In genomic region chr6:127034760-127035159, GRCm38 (mm10) we compare ENCODE assay signal across 9 mouse cellular contexts. TPM values are rescaled to one million over a fixed set of nuclear protein-coding genes. Genes with fewer than 3 reads are reported as not detected.
A peak's percentile ranks its signal among the peaks of the same experiment; 100 is the strongest.
DNase-seq lines count a peak whose midpoint lies in the region; ATAC-seq and TF ChIP-seq lines count a peak whose summit lies in the region.
"Had no signal": no experiment of that assay in that cellular context is flagged by ENCODE, and none has a peak within 500 bp of the region (broad histone marks: within the 10 kb centered on the region; RNA-seq: fewer than 3 reads in every experiment).

No protein-coding gene starts in this region.

- H3K4me3 ChIP-seq in CH12.LX (replicated peaks in 1 of 3; ENCODE audit: low read depth in 2 of 3, low read length in 2 of 3, poor library complexity in 1 of 3) = peak overlapping the region in 1 of 3 experiments; percentile 46
- no peak overlapping the region for H3K4me3 ChIP-seq in hindbrain, embryonic 16.5 days (ENCODE audit: low read length)
- H3K4me3 ChIP-seq in megakaryocyte, embryonic 14.5 days (replicated peaks) = peak overlapping the region; percentile 55

- H3K4me1 ChIP-seq in CH12.LX (ENCODE audit: control insufficient read depth in 1 of 2, insufficient read depth in 2 of 2) = peaks cover 6 to 21% of the 10 kb centered on the region in 2 experiments; a peak in 3 of 4 replicates
- H3K4me1 ChIP-seq in hindbrain, embryonic 16.5 days (ENCODE audit: control insufficient read depth, insufficient read depth, low read depth, low read length) = no peaks in the 10 kb centered on the region
- H3K4me1 ChIP-seq in megakaryocyte, embryonic 14.5 days = peaks cover 18% of the 10 kb centered on the region

- H3K4me2 ChIP-seq in CH12.LX (ENCODE audit: insufficient read depth, low read depth, poor library complexity, severe bottlenecking) = peak overlapping the region; percentile 65
- H3K4me2 ChIP-seq in hindbrain, embryonic 16.5 days (ENCODE audit: low read length) = peak overlapping the region; percentile 32; the same call in 1 of the 2 replicates

- no peak overlapping the region for H3K27ac ChIP-seq in CH12.LX (ENCODE audit: insufficient read depth, low read depth)
- no peak overlapping the region for H3K27ac ChIP-seq in hindbrain, embryonic 16.5 days (ENCODE audit: low read depth, low read length)

- in situ Hi-C loops in CH12.LX (cut with MboI; ENCODE audit: low pct_ligation_motif_present, low pct_unique_long_range_greater_than_20kb, low sequenced_read_pairs) = no loop called here

- peaks cover 4% of the 10 kb centered on the region for H3K27me3 ChIP-seq in CH12.LX (replicated peaks)
- H3K27me3 ChIP-seq in hindbrain, embryonic 16.5 days (replicated peaks; ENCODE audit: control insufficient read depth, insufficient read depth, low read length) = no peaks in the 10 kb centered on the region
- no peaks in the 10 kb centered on the region for H3K27me3 ChIP-seq in megakaryocyte, embryonic 14.5 days (replicated peaks)

- peak in 1 of 2 experiments; percentile 89; a peak in 3 of 4 replicates for TF ChIP-seq CTCF in CH12.LX (conservative IDR thresholded peaks at IDR 0.05 in 1 of 2, IDR thresholded peaks at IDR 0.05 in 1 of 2; ENCODE audit: low read depth in 2 of 2, low read length in 2 of 2)

- TF ChIP-seq POLR2A in CH12.LX (IDR thresholded peaks at IDR 0.05; ENCODE audit: low read depth, low read length) = peak; percentile 38

- WGBS in hindbrain, embryonic 16.5 days = 37% methylated on average over 10 of the region's 10 CpGs

- no peaks in the 10 kb centered on the region for H3K9me3 ChIP-seq in CH12.LX (replicated peaks; ENCODE audit: low read length)
- H3K9me3 ChIP-seq in hindbrain, embryonic 16.5 days (ENCODE audit: control insufficient read depth, low read length) = no peaks in the 10 kb centered on the region
- H3K9me3 ChIP-seq in megakaryocyte, embryonic 14.5 days = no peaks in the 10 kb centered on the region

- DNase-seq in cerebellum, postnatal 10 days = peak; percentile 19 to 23
- DNase-seq in cerebellum, postnatal 4 days (ENCODE audit: low spot score in 2 of 2) = no peak
- peak; percentile 76 for DNase-seq in CH12.LX (ENCODE audit: extremely low read depth)
- DNase-seq in embryo, embryonic 9.5 days (ENCODE audit: extremely low spot score) = peak; percentile 39
- peak; percentile 15 for DNase-seq in thymus, postnatal 25 days
- no peak for DNase-seq in cerebellum, adult 11 months

- ATAC-seq in hindbrain, embryonic 16.5 days = no peak

- no peaks in the 10 kb centered on the region for H3K36me3 ChIP-seq in CH12.LX (replicated peaks in 1 of 2; ENCODE audit: control insufficient read depth in 1 of 2, insufficient read depth in 1 of 2, low read length in 1 of 2)
- H3K36me3 ChIP-seq in hindbrain, embryonic 16.5 days (ENCODE audit: control insufficient read depth, insufficient read depth, low read length) = no peaks in the 10 kb centered on the region
- H3K36me3 ChIP-seq in megakaryocyte, embryonic 14.5 days (replicated peaks; ENCODE audit: low read length) = no peaks in the 10 kb centered on the region

- no peak for TF ChIP-seq EP300 in CH12.LX (IDR thresholded peaks at IDR 0.05; ENCODE audit: low read length)

- H3K79me2 ChIP-seq in CH12.LX (replicated peaks; ENCODE audit: control insufficient read depth, extremely low read depth, insufficient read depth, poor library complexity, severe bottlenecking) = no peaks in the 10 kb centered on the region

- H3K9ac ChIP-seq in CH12.LX (ENCODE audit: insufficient read depth, low read depth) = peak overlapping the region; percentile 58; the same call in 1 of the 2 replicates
- H3K9ac ChIP-seq in hindbrain, embryonic 16.5 days (ENCODE audit: low read depth, low read length) = no peak overlapping the region

- peak; percentile 54 for TF ChIP-seq RAD21 in CH12.LX (IDR thresholded peaks at IDR 0.05; ENCODE audit: low read depth, low read length)

- dilution Hi-C loops in CH12.LX (cut with MboI; ENCODE audit: extremely low pct_ligation_motif_present, extremely low pct_unique_long_range_greater_than_20kb, low sequenced_read_pairs) = no loop called here

TF ChIP-seq in CH12.LX, 34 proteins besides CTCF, POLR2A, EP300 and RAD21:
- TF ChIP-seq TCF12 (IDR thresholded peaks at IDR 0.05; ENCODE audit: low read depth, low read length) (0 out of 2 replicates have a peak, but pooled peaks have one; percentile 40), MAX (IDR thresholded peaks at IDR 0.05; ENCODE audit: low read length) (peak; percentile 89), ETS1 (conservative IDR thresholded peaks at IDR 0.05; ENCODE audit: low read depth, low read length) (no peak), HCFC1 (IDR thresholded peaks at IDR 0.05; ENCODE audit: low read depth, low read length) (peak; percentile 60), MEF2A (IDR thresholded peaks at IDR 0.05; ENCODE audit: borderline replicate concordance, low read depth, low read length) (peak; percentile 19; the same call in 1 of the 2 replicates), NELFE (IDR thresholded peaks at IDR 0.05; ENCODE audit: low read depth, low read length) (peak; percentile 53; the same call in 1 of the 2 replicates), ZC3H11A (IDR thresholded peaks at IDR 0.05; ENCODE audit: low read depth, low read length) (0 out of 2 replicates have a peak, but pooled peaks have one; percentile 8), KAT2A (IDR thresholded peaks at IDR 0.05; ENCODE audit: insufficient replicate concordance, low read length) (no peak), PAX5 (IDR thresholded peaks at IDR 0.05; ENCODE audit: low read length) (no peak), SIN3A (IDR thresholded peaks at IDR 0.05; ENCODE audit: low read length) (peak; percentile 87), GABPA (IDR thresholded peaks at IDR 0.05; ENCODE audit: insufficient replicate concordance, low read depth, low read length) (no peak), CHD2 (IDR thresholded peaks at IDR 0.05; ENCODE audit: low read length) (0 out of 2 replicates have a peak, but pooled peaks have one; percentile 12), SMC3 (IDR thresholded peaks at IDR 0.05; ENCODE audit: low read depth, low read length) (peak; percentile 83), NRF1 (IDR thresholded peaks at IDR 0.05; ENCODE audit: low read depth, low read length) (no peak), BHLHE40 (IDR thresholded peaks at IDR 0.05; ENCODE audit: low read depth, low read length) (peak; percentile 59), ZKSCAN1 (IDR thresholded peaks at IDR 0.05; ENCODE audit: borderline replicate concordance, low read depth, low read length) (no peak), ELF1 (IDR thresholded peaks at IDR 0.05; ENCODE audit: low read depth, low read length) (peak; percentile 90), ZMIZ1 (IDR thresholded peaks at IDR 0.05; ENCODE audit: low read depth, low read length) (no peak), MAFK (IDR thresholded peaks at IDR 0.05; ENCODE audit: insufficient replicate concordance, low read length) (no peak), RCOR1 (conservative IDR thresholded peaks at IDR 0.05; ENCODE audit: low read depth, low read length) (no peak), MXI1 (IDR thresholded peaks at IDR 0.05; ENCODE audit: low read depth, low read length) (peak; percentile 94), ZNF384 (IDR thresholded peaks at IDR 0.05; ENCODE audit: low read depth, low read length) (no peak), MYC (IDR thresholded peaks at IDR 0.05; ENCODE audit: low read depth, low read length) (peak; percentile 90), TBP (conservative IDR thresholded peaks at IDR 0.05; ENCODE audit: low read depth, low read length) (peak; percentile 60; the same call in 1 of the 2 replicates), POLR2AphosphoS2 (IDR thresholded peaks at IDR 0.05; ENCODE audit: low read depth, low read length) (no peak)

RNA-seq across cellular contexts. Expression of gene Fgf6, which starts 19.4 kb away (rescaled TPM):
- total RNA-seq in CH12.LX (2012; rRNA removed) (not detected in 2 replicates), CH12.LX (2014; rRNA removed) (not detected in 2 replicates)
- polyA plus RNA-seq in CH12.LX (2012; ENCODE audit: insufficient read length, low read depth) = not detected in 2 replicates
- polyA plus RNA-seq in hindbrain, embryonic 16.5 days (2015; fragmentation: Nextera tagmentation; extraction: Ambion mirVana) = 0.07 TPM in 1 of 2 replicates, not detected in the other
- 0.02 TPM in 1 of 2 replicates, not detected in the other for polyA plus RNA-seq in megakaryocyte, embryonic 14.5 days (2012; ENCODE audit: insufficient read depth, low replicate concordance)
- total RNA-seq: neutrophil, adult 5-6 weeks had no signal

RNA-seq across cellular contexts. Expression of gene Fgf23, which starts 37.9 kb away (rescaled TPM):
- total RNA-seq in CH12.LX (2012; rRNA removed) (not detected in 2 replicates), CH12.LX (2014; rRNA removed) (not detected in 2 replicates)
- not detected in 2 replicates for polyA plus RNA-seq in CH12.LX (2012; ENCODE audit: insufficient read length, low read depth)
- 0.30 and 0.33 TPM in 2 replicates for polyA plus RNA-seq in hindbrain, embryonic 16.5 days (2015; fragmentation: Nextera tagmentation; extraction: Ambion mirVana)
- 0.19 TPM in 1 of 2 replicates, not detected in the other for polyA plus RNA-seq in megakaryocyte, embryonic 14.5 days (2012; ENCODE audit: insufficient read depth, low replicate concordance)
- total RNA-seq: neutrophil, adult 5-6 weeks had no signal

Comparison
In these comparisons a context has a peak if more than half of its experiments do, and no peak if none do; other contexts are left out.
1. DNase-seq: peak in cerebellum, postnatal 10 days (2 of 2), CH12.LX (single experiment), embryo, embryonic 9.5 days (single experiment) and thymus, postnatal 25 days (single experiment); none in cerebellum, postnatal 4 days (0 of 2) and cerebellum, adult 11 months (single experiment).